Mouse (Mus musculus): ENCODE measurements at regions not wholly inside any gene's neighbourhood (a gene's known extent, or its start where the extent isn't known, plus 50 kb on each side); places are given as distances from the start of the nearest gene placed in this dataset.

DNA sequence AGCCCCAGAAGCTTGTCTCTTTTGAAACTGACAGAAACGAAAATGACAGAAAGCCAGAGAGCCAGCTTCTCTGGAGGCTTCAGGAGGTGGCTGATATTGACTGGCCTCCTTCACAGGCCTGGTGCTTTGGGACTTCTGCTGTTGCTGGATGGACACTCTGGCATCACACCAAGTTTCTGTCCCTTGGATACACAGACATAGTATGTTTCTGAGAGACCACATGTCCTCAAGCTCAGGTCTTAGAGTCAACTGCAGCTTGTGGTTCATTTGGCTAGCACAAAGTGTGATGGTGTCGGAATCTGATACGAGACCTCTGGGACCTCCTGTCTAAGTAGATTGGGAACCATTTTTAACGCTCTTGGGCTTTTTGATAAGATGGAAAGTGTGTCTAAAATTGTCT lies 502.0 kb downstream of the Sqor start:
- DNase-seq (ENCODE audit: low spot score in 2 of 2), result no peak

- DNase-seq (ENCODE audit: low spot score in 2 of 2), result no peak
These were observed 510.1 kb downstream of the Sqor start for GRCm38 (mm10) chr2:123274866-123275735.

DNA sequence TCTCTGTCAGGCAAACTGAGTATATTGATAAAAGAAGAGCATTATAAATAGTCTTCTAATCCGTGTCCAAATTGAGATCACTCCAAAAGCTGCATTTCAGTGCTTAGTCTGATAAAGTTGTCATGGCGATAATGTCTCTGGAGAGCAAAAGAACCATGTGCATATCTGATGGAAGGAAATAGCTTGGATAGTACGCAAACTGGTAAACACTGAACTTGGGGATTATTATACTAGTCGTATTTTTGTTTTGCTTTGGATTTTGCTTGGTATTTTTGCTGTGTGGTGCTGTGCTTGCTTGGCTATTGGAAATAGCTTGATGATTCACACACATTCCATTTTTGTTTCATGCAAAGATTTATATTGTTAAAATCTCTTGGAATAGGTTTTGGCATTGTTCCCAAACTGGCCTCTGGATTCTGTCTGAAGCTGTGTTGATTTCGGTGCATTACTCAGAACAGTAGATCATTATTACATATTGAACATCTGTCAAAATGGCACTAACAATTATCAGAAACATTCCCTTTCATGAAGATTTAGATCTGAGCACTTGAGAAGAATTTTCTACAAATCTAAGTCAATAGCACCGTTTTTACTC lies 510.8 kb downstream of the Sqor start:
- DNase-seq (ENCODE audit: low spot score in 2 of 2), result no peak

DNA sequence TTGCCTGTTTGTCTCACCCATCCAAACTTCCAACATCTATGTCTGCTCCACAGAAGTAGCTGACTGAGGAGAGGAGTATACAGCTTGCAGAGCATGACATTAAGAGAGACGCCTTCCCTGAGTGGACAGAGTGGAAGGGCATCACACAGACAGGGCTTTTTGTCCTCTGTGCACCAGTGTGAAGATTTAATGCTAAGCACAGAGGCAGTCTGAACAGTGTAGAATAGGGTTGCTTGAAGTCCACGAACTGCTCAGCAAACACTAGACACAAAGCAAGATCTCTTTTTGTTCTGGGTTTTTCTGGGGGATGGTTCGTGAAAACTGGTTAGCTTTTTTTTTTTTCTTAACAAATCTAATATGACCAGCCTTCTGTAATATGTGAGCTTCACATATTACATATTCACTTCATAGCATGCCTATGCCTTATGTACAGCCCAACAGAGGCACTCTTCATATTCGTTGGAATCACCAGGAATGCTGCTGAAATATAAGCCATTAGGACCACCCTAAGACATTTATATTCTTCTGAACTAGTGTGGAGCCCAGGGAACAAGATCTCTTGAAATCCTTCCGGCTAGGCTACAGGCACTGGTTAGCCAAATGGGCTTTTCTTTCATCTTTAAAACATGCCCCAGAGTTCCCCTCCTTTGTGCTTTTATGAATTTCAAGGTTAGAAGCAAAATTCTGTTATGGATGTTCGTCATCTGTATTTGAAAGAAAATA lies 546.7 kb downstream of the Sqor start:
- DNase-seq (ENCODE audit: low spot score in 2 of 2), result no peak

DNA sequence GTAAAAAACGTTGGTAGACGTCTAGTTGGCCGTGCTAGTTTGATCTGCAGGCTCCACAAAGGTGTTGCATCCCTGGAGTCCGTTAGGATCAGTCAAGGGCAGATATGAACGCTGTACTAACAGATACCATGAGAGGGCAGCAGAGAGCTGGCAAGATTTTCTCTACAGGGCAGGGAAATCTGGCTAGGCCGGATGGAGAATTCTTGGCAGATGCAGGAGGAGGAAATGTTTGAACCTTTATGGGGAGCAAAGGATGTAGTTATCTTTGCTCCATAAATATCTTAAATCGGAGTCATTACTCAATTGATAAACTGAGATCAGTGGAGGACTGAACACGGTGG lies 547.2 kb downstream of the Sqor start:
- DNase-seq (ENCODE audit: low spot score in 2 of 2), result peak in 1 of 2 experiments; percentile 30

- no peak for DNase-seq (ENCODE audit: low spot score in 2 of 2)
These were observed 555.5 kb downstream of the Sqor start for GRCm38 (mm10) chr2:123320448-123321097.

DNA sequence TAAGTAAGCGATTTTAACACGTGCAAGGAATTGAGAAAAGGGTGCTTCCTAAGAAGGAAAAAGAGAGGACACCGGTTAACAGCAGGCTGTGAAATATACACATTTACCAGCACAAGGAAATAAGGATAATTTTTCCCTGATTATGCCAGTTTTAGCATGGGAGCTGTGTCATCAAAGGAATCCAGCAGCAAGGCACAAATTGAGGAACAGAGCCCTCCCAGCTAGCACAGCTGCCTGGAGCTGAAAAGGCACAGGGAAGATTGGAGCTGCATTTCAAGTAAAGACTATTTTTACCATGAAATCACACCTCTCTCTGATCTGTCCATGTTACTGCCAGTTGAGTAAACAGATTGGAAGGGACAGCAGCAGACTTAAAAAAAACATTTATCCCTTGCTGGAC lies 558.7 kb downstream of the Sqor start:
- no peak for DNase-seq (ENCODE audit: low spot score in 2 of 2)

DNA sequence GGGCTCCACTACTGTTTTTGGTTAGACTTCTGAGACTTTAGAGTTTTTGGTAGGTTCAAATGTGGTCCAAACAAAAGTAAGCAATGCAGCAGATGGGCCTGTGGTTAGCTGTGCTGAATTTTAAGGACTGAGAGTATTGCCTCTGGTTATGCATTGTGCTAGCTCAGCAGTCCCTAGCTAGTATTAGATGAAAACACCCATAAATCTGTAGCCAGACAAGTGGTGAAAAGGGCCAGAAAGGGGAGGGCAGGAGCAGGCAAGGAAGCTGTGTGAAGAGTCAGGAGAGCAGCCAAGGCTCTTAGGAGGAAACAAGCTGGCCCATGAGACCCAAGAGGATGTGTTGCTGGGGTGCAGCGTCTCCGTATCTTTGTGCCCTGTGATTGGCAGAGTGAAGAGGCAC lies 559.9 kb downstream of the Sqor start:
- DNase-seq (ENCODE audit: low spot score in 2 of 2), result no peak

DNA sequence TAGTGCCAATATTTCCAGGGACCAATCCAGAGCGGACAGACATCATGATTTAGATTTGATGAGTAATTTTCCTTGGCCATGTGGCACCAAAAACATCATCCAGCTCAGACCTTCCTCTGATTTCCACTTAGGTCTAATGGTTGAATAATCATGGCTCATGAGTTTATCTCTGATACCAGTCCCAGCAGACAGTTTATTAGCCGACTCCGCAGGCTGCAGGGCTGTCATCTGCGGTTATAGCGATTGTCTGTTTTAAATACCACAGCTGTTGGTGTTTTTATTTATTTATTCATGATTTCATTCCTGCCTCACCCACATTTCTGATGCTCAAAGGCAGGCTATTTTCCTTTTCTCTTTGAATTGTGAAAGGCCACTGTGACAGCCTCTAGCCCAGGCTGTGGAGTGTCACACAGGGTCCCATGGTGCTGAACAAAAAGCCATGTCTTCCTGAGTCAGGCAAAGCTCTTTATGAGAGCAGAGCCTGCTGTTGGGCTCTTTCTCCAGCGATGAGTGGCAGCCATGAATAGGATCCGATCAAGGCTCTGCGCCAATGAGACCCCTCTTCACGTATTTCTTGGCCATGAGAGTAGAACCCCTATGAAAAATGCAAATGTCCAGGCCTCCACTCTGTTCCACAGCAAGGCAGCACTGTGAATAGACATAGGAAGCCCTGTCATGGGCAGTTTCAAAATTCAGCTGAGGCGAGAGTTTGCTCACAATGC lies 584.7 kb downstream of the Sqor start:
- DNase-seq (ENCODE audit: low spot score in 2 of 2), result no peak

GRCm38 (mm10) chr2:123364204-123364603 lies 599.2 kb downstream of the Sqor start:
- no peak for DNase-seq (ENCODE audit: low spot score in 2 of 2)

- no peak for DNase-seq (ENCODE audit: low spot score in 2 of 2)
These were observed 601.5 kb downstream of the Sqor start for GRCm38 (mm10) chr2:123366571-123366970.

- no peak for DNase-seq (ENCODE audit: low spot score in 2 of 2)
These were observed 620.8 kb downstream of the Sqor start for GRCm38 (mm10) chr2:123385622-123386418.

DNA sequence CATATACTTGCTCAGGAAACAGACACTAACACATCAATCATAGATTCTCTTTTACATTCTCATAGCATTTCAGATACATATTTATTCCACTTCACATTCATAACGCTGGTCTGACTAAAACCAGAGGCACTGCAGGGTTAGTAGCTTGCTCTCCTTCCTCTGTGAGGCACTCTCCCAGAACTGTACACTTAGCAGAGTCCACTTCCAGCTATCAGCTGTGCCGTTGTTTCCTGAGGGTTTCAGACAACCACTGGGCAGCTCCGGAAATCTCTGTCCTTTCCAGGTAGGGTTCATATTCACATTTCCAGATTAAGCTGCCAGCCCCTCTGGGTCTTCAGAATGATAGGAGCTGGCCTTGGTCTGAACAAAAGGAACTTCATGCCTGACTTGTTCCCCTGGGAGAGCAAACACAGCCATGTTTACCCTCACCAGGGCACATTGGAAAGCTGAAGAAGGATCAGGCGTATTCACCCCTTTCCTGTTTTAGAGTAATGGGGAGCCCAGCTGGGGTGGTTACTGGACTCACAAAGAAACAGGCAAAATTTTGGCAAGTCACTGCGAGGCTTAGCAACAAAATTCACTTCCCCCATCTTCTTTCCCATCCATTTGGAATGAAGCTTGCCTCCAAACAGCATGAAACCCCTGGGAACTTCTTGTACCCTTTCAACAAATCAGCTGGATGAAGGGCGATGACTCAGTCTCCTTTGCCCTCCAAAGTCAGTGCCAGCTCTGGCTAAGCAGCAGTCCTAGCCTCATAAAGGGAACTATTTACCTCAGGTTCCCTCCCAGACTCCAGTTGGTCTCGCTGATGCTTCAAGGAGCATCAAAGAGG lies 622.0 kb downstream of the Sqor start:
- DNase-seq (ENCODE audit: low spot score in 2 of 2), result no peak

DNA sequence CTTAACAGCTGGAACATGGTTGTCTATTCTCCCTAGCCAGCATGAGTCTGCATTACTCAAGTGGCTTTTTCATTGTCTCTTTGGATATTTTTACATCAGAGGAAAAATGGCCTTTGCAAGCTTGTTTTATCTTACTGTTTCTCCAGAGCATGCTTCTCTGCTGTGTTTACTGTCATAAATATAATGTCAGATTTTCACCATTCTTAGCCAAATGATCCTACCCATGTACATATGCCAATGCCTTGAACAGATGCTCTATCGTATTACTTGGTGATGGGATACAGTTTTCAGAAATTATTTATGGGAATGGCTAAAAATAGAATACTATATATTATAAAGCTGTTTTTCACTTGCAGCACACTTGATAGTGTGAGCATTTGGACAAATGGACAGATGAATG lies 625.9 kb downstream of the Sqor start:
- no peak for DNase-seq (ENCODE audit: low spot score in 2 of 2)

- no peak for DNase-seq (ENCODE audit: low spot score in 2 of 2)
These were observed 629.3 kb downstream of the Sqor start for GRCm38 (mm10) chr2:123394296-123394695.

GRCm38 (mm10) chr2:123397551-123397950 lies 632.5 kb downstream of the Sqor start:
- no peak for DNase-seq (ENCODE audit: low spot score in 2 of 2)

GRCm38 (mm10) chr2:123401064-123401463 lies 636.0 kb downstream of the Sqor start:
- DNase-seq (ENCODE audit: low spot score in 2 of 2), result no peak

- DNase-seq (ENCODE audit: low spot score in 2 of 2), result no peak
These were observed 644.0 kb downstream of the Sqor start for GRCm38 (mm10) chr2:123409075-123409474.

- no peak for DNase-seq (ENCODE audit: low spot score in 2 of 2)
These were observed 631.6 kb upstream of the Sema6d start for GRCm38 (mm10) chr2:123458034-123458677.
